Mouse (Mus musculus) heart, postnatal 0 days (tissue): ENCODE measurements around the gene Tril.

Source experiments
- CTCF ChIP-seq: IDR thresholded peaks from 2 replicates; pipeline ENCODE4 v1.5.1; 2016; ENCODE audit warnings: antibody characterized with exemption, control low read depth, low read depth
- EP300 ChIP-seq: IDR thresholded peaks from 2 replicates; pipeline ENCODE4 v1.6.1; 2016; ENCODE audit warnings: antibody characterized with exemption, low read depth

DNA sequence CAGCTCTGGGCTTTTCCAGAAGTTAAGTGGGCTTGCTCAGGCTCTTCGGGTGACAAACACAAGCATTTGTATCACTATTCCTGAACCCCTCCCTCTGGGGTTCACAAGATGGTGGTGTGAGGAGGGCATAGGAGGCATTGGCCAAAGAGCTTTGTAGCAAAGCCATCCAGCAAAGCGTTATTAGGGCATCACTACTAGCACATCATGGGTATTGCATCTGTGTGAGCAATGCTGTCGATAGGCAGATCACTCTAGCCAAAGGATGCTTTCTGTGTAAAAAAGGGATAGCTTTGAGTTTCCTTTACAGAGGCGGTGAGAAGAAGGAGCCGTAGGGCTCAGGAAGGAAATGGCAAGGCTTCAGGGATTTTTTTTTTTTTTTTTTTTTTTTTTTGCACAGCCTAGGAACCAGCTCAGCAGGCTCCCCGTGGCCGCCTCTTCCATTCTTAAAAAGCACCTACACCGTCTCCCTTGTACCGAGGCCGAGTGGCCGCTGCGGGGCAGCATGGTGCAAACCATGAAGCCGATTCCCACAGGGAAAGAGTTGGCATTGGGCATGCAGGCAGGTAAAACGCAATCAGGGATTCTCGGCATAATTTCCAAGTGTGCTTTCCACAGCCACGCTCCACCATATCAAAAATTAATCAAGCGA lies 26.2 kb downstream of the Tril start:
- TF ChIP-seq CTCF (peak; percentile 80), EP300 (no peak)
